Comparison of ENCODE assay signal across 10 mouse cellular contexts in the genomic region with DNA sequence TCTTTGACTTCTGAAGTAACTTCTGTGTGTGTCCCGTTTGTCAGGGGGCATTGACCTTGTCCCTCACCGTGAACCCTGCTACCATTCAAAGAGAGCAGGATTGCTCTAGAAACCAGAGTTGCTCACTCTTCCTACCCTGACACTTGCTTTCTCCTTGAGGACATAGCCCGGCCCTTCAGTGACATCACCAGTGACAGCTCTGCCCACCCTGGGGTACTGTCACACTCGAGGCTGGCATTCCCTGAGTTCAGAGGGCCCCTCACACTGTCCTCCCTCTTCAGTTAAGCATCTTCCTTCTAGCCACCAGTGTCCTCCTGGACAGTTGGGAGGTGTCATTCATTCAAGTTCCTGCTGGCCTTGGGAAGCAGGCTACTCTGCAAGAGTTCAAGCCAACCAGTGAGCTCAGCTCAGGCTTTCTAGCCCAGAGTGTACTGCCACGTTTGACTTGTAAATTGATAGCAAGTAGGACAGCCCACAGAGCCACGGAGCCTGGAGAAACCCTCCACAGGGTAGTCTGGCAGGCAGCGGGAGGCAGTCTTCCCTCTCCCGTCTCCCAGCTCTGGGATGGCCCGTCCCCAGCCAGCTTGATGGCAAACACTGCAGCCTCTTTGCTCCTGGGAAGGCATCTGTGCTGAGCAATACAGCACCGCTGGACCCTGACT. TPM values are rescaled to one million over a fixed set of nuclear protein-coding genes. Genes with fewer than 3 reads are reported as not detected.
A peak's percentile ranks its signal among the peaks of the same experiment; 100 is the strongest.
DNase-seq lines count a peak whose midpoint lies in the region; ATAC-seq and TF ChIP-seq lines count a peak whose summit lies in the region.
"Had no signal": no experiment of that assay in that cellular context is flagged by ENCODE, and none has a peak within 500 bp of the region (broad histone marks: within the 10 kb centered on the region; RNA-seq: fewer than 3 reads in every experiment).

No protein-coding gene starts in this region.

- H3K79me2 ChIP-seq in heart, adult 2 months (replicated peaks; ENCODE audit: control insufficient read depth, insufficient read depth, low read length) = no peaks in the 10 kb centered on the region

- no peak overlapping the region for H3K4me3 ChIP-seq in heart, adult 2 months
- no peak overlapping the region for H3K4me3 ChIP-seq in midbrain, embryonic 11.5 days (ENCODE audit: low read depth, low read length)
- H3K4me3 ChIP-seq in midbrain, embryonic 16.5 days (ENCODE audit: low read depth, low read length) = no peak overlapping the region
- no peak overlapping the region for H3K4me3 ChIP-seq in hindbrain, embryonic 12.5 days
- H3K4me3 ChIP-seq in stomach, postnatal 0 days (ENCODE audit: low read depth, low read length) = no peak overlapping the region

- no peaks in the 10 kb centered on the region for H3K9me3 ChIP-seq in midbrain, embryonic 11.5 days (ENCODE audit: control insufficient read depth, low read length)
- no peaks in the 10 kb centered on the region for H3K9me3 ChIP-seq in midbrain, embryonic 16.5 days (replicated peaks; ENCODE audit: control insufficient read depth, low read length, poor library complexity, severe bottlenecking)
- H3K9me3 ChIP-seq in hindbrain, embryonic 12.5 days (replicated peaks) = no peaks in the 10 kb centered on the region
- no peaks in the 10 kb centered on the region for H3K9me3 ChIP-seq in stomach, postnatal 0 days (ENCODE audit: control insufficient read depth, low read length)

- TF ChIP-seq POLR2A in heart, adult 2 months (IDR thresholded peaks at IDR 0.05; ENCODE audit: insufficient read depth, low read depth, low read length) = no peak

- peaks cover 2% of the 10 kb centered on the region for H3K4me1 ChIP-seq in heart, adult 2 months (ENCODE audit: control insufficient read depth, insufficient read depth, low read length)
- H3K4me1 ChIP-seq in midbrain, embryonic 11.5 days (ENCODE audit: control insufficient read depth, insufficient read depth, low read length) = peaks cover 6% of the 10 kb centered on the region; the same call in 1 of the 2 replicates
- peaks cover 12% of the 10 kb centered on the region for H3K4me1 ChIP-seq in midbrain, embryonic 16.5 days (ENCODE audit: control insufficient read depth, insufficient read depth, low read length)
- peaks cover 22% of the 10 kb centered on the region for H3K4me1 ChIP-seq in hindbrain, embryonic 12.5 days
- no peaks in the 10 kb centered on the region for H3K4me1 ChIP-seq in stomach, postnatal 0 days (replicated peaks; ENCODE audit: control insufficient read depth, insufficient read depth)

- H3K9ac ChIP-seq in heart, adult 2 months (ENCODE audit: low read depth, low read length) = no peak overlapping the region
- H3K9ac ChIP-seq in midbrain, embryonic 11.5 days (ENCODE audit: low read length) = peak overlapping the region; percentile 27; the same call in 1 of the 2 replicates
- H3K9ac ChIP-seq in midbrain, embryonic 16.5 days (ENCODE audit: low read depth, low read length) = no peak overlapping the region
- no peak overlapping the region for H3K9ac ChIP-seq in hindbrain, embryonic 12.5 days
- no peak overlapping the region for H3K9ac ChIP-seq in stomach, postnatal 0 days (ENCODE audit: low read length)
- H3K9ac ChIP-seq: liver, embryonic 14.5 days had no signal

- H3K36me3 ChIP-seq in heart, adult 2 months (ENCODE audit: control insufficient read depth, insufficient read depth, low read length) = no peaks in the 10 kb centered on the region
- H3K36me3 ChIP-seq in midbrain, embryonic 11.5 days (ENCODE audit: control insufficient read depth, insufficient read depth, low read length) = peaks cover 4% of the 10 kb centered on the region; the same call in 1 of the 2 replicates
- peaks cover 18% of the 10 kb centered on the region for H3K36me3 ChIP-seq in midbrain, embryonic 16.5 days (ENCODE audit: control insufficient read depth, insufficient read depth, low read length)
- H3K36me3 ChIP-seq in hindbrain, embryonic 12.5 days = peaks cover 38% of the 10 kb centered on the region
- peaks cover 19% of the 10 kb centered on the region for H3K36me3 ChIP-seq in stomach, postnatal 0 days (ENCODE audit: control insufficient read depth, insufficient read depth, low read length)

- intact Hi-C loops in heart, adult 2 months (cut with DNase I) = no loop called here

- TF ChIP-seq EP300 in heart, adult 2 months (IDR thresholded peaks at IDR 0.05; ENCODE audit: insufficient read depth, low read depth, low read length) = no peak
- no peak for TF ChIP-seq EP300 in stomach, postnatal 0 days (optimal IDR thresholded peaks at IDR 0.05)

- DNase-seq in heart, adult 2 months = peak in 1 of 2 experiments; percentile 25
- no peak for DNase-seq in heart, postnatal 4 days
- no peak for DNase-seq in midbrain, embryonic 11.5 days (ENCODE audit: low spot score, missing footprints)
- no peak for DNase-seq in stomach, postnatal 0 days (ENCODE audit: low spot score)
- DNase-seq in frontal cortex, postnatal 25 days (ENCODE audit: low spot score in 2 of 2) = no peak
- DNase-seq: embryo, embryonic 11 days; thymus, postnatal 25 days had no signal

- peak overlapping the region; percentile 36 for H3K27ac ChIP-seq in heart, adult 2 months
- no peak overlapping the region for H3K27ac ChIP-seq in midbrain, embryonic 11.5 days (ENCODE audit: low read depth, low read length)
- H3K27ac ChIP-seq in midbrain, embryonic 16.5 days (ENCODE audit: low read length) = no peak overlapping the region; the same call in 1 of the 2 replicates
- H3K27ac ChIP-seq in hindbrain, embryonic 12.5 days = peak overlapping the region; percentile 57; the same call in 1 of the 2 replicates
- H3K27ac ChIP-seq in stomach, postnatal 0 days (replicated peaks) = no peak overlapping the region; the same call in 1 of the 2 replicates
- H3K27ac ChIP-seq: liver, embryonic 14.5 days had no signal

- ATAC-seq in midbrain, embryonic 11.5 days (ENCODE audit: low FRiP score) = no peak
- no peak for ATAC-seq in midbrain, embryonic 16.5 days
- no peak for ATAC-seq in hindbrain, embryonic 12.5 days (ENCODE audit: low FRiP score)
- 0 out of 2 replicates have a peak, but pooled peaks have one; percentile 6 for ATAC-seq in stomach, postnatal 0 days (ENCODE audit: low FRiP score, low TSS enrichment)

- 53% methylated on average over 10 of the region's 10 CpGs for WGBS in heart, adult 2 months
- WGBS in midbrain, embryonic 11.5 days = 41% methylated on average over 10 of the region's 10 CpGs
- WGBS in midbrain, embryonic 16.5 days = 45% methylated on average over 10 of the region's 10 CpGs
- 36% methylated on average over 10 of the region's 10 CpGs for WGBS in hindbrain, embryonic 12.5 days
- WGBS in stomach, postnatal 0 days = 35% methylated on average over 10 of the region's 10 CpGs

- no peaks in the 10 kb centered on the region for H3K27me3 ChIP-seq in heart, adult 2 months (ENCODE audit: control insufficient read depth, insufficient read depth, low read length)
- no peaks in the 10 kb centered on the region for H3K27me3 ChIP-seq in midbrain, embryonic 11.5 days (ENCODE audit: control insufficient read depth, insufficient read depth, low read length)
- no peaks in the 10 kb centered on the region for H3K27me3 ChIP-seq in midbrain, embryonic 16.5 days (ENCODE audit: control insufficient read depth, insufficient read depth, low read depth, low read length)
- H3K27me3 ChIP-seq in hindbrain, embryonic 12.5 days = no peaks in the 10 kb centered on the region
- H3K27me3 ChIP-seq in stomach, postnatal 0 days (ENCODE audit: control insufficient read depth, insufficient read depth, low read length) = no peaks in the 10 kb centered on the region

- H3K4me2 ChIP-seq in midbrain, embryonic 11.5 days = no peak overlapping the region
- H3K4me2 ChIP-seq in midbrain, embryonic 16.5 days (ENCODE audit: low read length) = no peak overlapping the region
- no peak overlapping the region for H3K4me2 ChIP-seq in hindbrain, embryonic 12.5 days (replicated peaks)
- no peak overlapping the region for H3K4me2 ChIP-seq in stomach, postnatal 0 days (replicated peaks; ENCODE audit: low read depth)

- no peak for TF ChIP-seq CTCF in heart, adult 2 months (IDR thresholded peaks at IDR 0.05)
- no peak for TF ChIP-seq CTCF in stomach, postnatal 0 days (IDR thresholded peaks at IDR 0.05; ENCODE audit: low read depth)

RNA-seq across cellular contexts. Expression of gene B230217C12Rik, which starts 1.7 kb away (rescaled TPM):
- total RNA-seq in heart, adult 2 months (2021) = 1 to 10 TPM in 1 of 2 experiments, under 1 TPM in 1; 0.64 to 1.6 TPM
- 2.3 and 2.7 TPM in 2 replicates for polyA plus RNA-seq in heart, adult 2 months (2012; rRNA removed)
- under 1 TPM; 0.77 to 0.79 TPM for total RNA-seq in heart, postnatal 4 days (2021)
- 14.7 and 17.3 TPM in 2 replicates for polyA plus RNA-seq in midbrain, embryonic 11.5 days (2014; fragmentation: Nextera tagmentation; extraction: Ambion mirVana)
- polyA plus RNA-seq in midbrain, embryonic 16.5 days (2015; fragmentation: Nextera tagmentation; extraction: Ambion mirVana) = 36.7 and 43.8 TPM in 2 replicates
- 14.1 and 14.8 TPM in 2 replicates for polyA plus RNA-seq in hindbrain, embryonic 12.5 days (2016; fragmentation: Nextera tagmentation; extraction: Ambion mirVana)
- 1.1 and 1.9 TPM in 2 replicates for polyA plus RNA-seq in stomach, postnatal 0 days (2015; fragmentation: Nextera tagmentation; extraction: Ambion mirVana)

RNA-seq across cellular contexts. Expression of gene Lasp1, which starts 40.1 kb away (rescaled TPM):
- total RNA-seq in heart, adult 2 months (2021) = 10 to 100 TPM; 28.2 to 31.6 TPM
- polyA plus RNA-seq in heart, adult 2 months (2012; rRNA removed) = 31.1 and 38.5 TPM in 2 replicates
- 10 to 100 TPM; 73.3 to 74.4 TPM for total RNA-seq in heart, postnatal 4 days (2021)
- polyA plus RNA-seq in midbrain, embryonic 11.5 days (2014; fragmentation: Nextera tagmentation; extraction: Ambion mirVana) = 52.6 and 59.2 TPM in 2 replicates
- 194 and 202 TPM in 2 replicates for polyA plus RNA-seq in midbrain, embryonic 16.5 days (2015; fragmentation: Nextera tagmentation; extraction: Ambion mirVana)
- polyA plus RNA-seq in hindbrain, embryonic 12.5 days (2016; fragmentation: Nextera tagmentation; extraction: Ambion mirVana) = 111 and 120 TPM in 2 replicates
- polyA plus RNA-seq in stomach, postnatal 0 days (2015; fragmentation: Nextera tagmentation; extraction: Ambion mirVana) = 84.0 and 90.1 TPM in 2 replicates

RNA-seq across cellular contexts. Expression of gene Fbxo47, which starts 45.0 kb away (rescaled TPM):
- under 1 TPM; 0.29 to 0.45 TPM for total RNA-seq in heart, adult 2 months (2021)
- 0.29 and 0.43 TPM in 2 replicates for polyA plus RNA-seq in heart, adult 2 months (2012; rRNA removed)
- total RNA-seq in heart, postnatal 4 days (2021) = 1 to 10 TPM in 1 of 2 experiments, under 1 TPM in 1; 0.79 to 1.2 TPM
- polyA plus RNA-seq in midbrain, embryonic 11.5 days (2014; fragmentation: Nextera tagmentation; extraction: Ambion mirVana) = 0.83 and 0.96 TPM in 2 replicates
- 0.56 and 0.78 TPM in 2 replicates for polyA plus RNA-seq in midbrain, embryonic 16.5 days (2015; fragmentation: Nextera tagmentation; extraction: Ambion mirVana)
- 0.65 and 0.82 TPM in 2 replicates for polyA plus RNA-seq in hindbrain, embryonic 12.5 days (2016; fragmentation: Nextera tagmentation; extraction: Ambion mirVana)
- 0.29 and 0.34 TPM in 2 replicates for polyA plus RNA-seq in stomach, postnatal 0 days (2015; fragmentation: Nextera tagmentation; extraction: Ambion mirVana)

RNA-seq across cellular contexts. Expression of gene Rpl23, which starts 56.7 kb away (rescaled TPM):
- total RNA-seq in heart, adult 2 months (2021) = 100 to 1,000 TPM; 509 to 574 TPM
- polyA plus RNA-seq in heart, adult 2 months (2012; rRNA removed) = 103 and 140 TPM in 2 replicates
- total RNA-seq in heart, postnatal 4 days (2021) = 100 to 1,000 TPM; 738 to 764 TPM
- 441 and 443 TPM in 2 replicates for polyA plus RNA-seq in midbrain, embryonic 11.5 days (2014; fragmentation: Nextera tagmentation; extraction: Ambion mirVana)
- 267 and 286 TPM in 2 replicates for polyA plus RNA-seq in midbrain, embryonic 16.5 days (2015; fragmentation: Nextera tagmentation; extraction: Ambion mirVana)
- 347 and 376 TPM in 2 replicates for polyA plus RNA-seq in hindbrain, embryonic 12.5 days (2016; fragmentation: Nextera tagmentation; extraction: Ambion mirVana)
- polyA plus RNA-seq in stomach, postnatal 0 days (2015; fragmentation: Nextera tagmentation; extraction: Ambion mirVana) = 585 and 586 TPM in 2 replicates

Comparison
In these comparisons a context has a peak if more than half of its experiments do, and no peak if none do; other contexts are left out.
1. H3K27ac ChIP-seq: peak in heart, adult 2 months (single experiment) and hindbrain, embryonic 12.5 days (single experiment); none in midbrain, embryonic 11.5 days (single experiment), midbrain, embryonic 16.5 days (single experiment) and stomach, postnatal 0 days (single experiment).